Mouse (Mus musculus): ENCODE data around the gene Gm17359. TPM values are rescaled to one million over a fixed set of nuclear protein-coding genes. Genes with fewer than 3 reads are reported as not detected.

Gm17359 gene
- polyA plus RNA-seq (2017; shearing (Covaris generic)) = not detected

DNA sequence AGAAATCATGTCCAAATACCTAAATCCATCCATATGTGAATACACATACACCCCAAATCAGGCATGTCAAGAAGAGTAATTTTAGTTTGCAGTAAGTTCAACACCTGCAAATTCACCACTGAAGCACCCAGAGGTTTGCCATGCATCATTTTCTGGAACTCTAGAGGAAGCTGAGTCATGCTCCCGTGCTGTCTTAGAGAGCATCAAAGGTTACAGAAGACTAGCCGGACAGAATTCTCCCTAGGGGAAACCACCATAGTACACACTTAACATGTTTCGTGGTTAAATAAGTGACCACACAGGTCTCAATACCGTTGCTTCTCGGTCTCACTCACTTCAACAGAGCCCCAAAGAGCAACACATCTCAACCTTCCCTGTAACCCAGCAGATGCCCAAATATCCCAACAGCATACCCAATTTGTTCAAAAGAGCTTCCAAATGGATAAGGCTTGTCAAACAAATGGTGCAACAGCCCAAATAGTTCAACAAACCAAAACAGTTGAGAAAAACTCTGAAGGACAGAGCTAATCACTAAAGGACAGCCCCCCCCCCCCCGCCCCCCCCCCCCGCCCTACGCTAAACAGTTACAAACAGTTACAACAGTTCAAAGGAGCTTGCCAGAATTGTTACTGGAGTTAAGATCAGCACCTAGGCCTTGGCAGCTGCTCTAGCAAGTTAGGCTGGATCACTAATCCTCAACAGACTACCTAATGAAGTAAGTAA is at the start of gene Gm17359:
Gene Gm17359 (plus strand): TSS at position 618 of the 723 bp plus-strand sequence.

Other genes with a start within 250 kb of the Gm17359 start
- gene Rapgef2, start 50.1 kb upstream of the Gm17359 start, polyA plus RNA-seq (2017; shearing (Covaris generic)) = 10 to 100 TPM; 15.9 to 21.0 TPM
- under 1 TPM; 0.37 to 0.92 TPM for gene Fnip2, start 231.1 kb downstream of the Gm17359 start, polyA plus RNA-seq (2017; shearing (Covaris generic))

Data from activated CD4-positive, CD25-positive, alpha-beta regulatory T cell (primary cell).